Mouse (Mus musculus) small intestine, adult 2 months (tissue): ENCODE results near the gene Mtor. TPM values are rescaled to one million over a fixed set of nuclear protein-coding genes. Genes with fewer than 3 reads are reported as not detected.

Experiments used
- H3K27ac ChIP-seq: fragments of 200-500 bp; 2 replicates; pipeline ENCODE4 v1.5.1; 2012; ENCODE audit warnings: low read depth, low read length, control low read depth, inconsistent platforms; ENCODE audit not compliant: insufficient read depth
- H3K27me3 ChIP-seq: fragments of 200-500 bp; 2 replicates; pipeline ENCODE4 v1.6.1; 2012; ENCODE audit warnings: mild to moderate bottlenecking, moderate library complexity, low read length, inconsistent platforms; ENCODE audit not compliant: control insufficient read depth, insufficient read depth
- H3K36me3 ChIP-seq: fragments of 200-500 bp; 2 replicates; pipeline ENCODE4 v1.6.1; 2012; ENCODE audit warnings: mild to moderate bottlenecking, low read length, control low read depth, inconsistent platforms; ENCODE audit not compliant: control insufficient read depth, insufficient read depth
- H3K4me1 ChIP-seq: fragments of 200-500 bp; 2 replicates; pipeline ENCODE4 v1.6.1; 2012; ENCODE audit warnings: low read length, inconsistent platforms, mixed read lengths; ENCODE audit not compliant: control insufficient read depth, insufficient read depth, insufficient read length
- H3K4me3 ChIP-seq: fragments of 200-500 bp; 2 replicates; pipeline ENCODE4 v1.5.1; 2012; ENCODE audit warnings: low read depth, mild to moderate bottlenecking, control low read depth, inconsistent platforms, low read length, moderate library complexity
- CTCF ChIP-seq: fragments of 200-500 bp; IDR thresholded peaks from 2 replicates; pipeline ENCODE4 v1.5.1; 2012; ENCODE audit warnings: low read depth, mild to moderate bottlenecking, control low read depth, inconsistent platforms, low read length, moderate library complexity, mixed read lengths; ENCODE audit not compliant: insufficient replicate concordance, insufficient read length; ENCODE audit errors: extremely low read depth
- POLR2A ChIP-seq: fragments of 200-500 bp; IDR thresholded peaks from 2 replicates; pipeline ENCODE4 v1.6.1; 2012; ENCODE audit warnings: low read depth, mild to moderate bottlenecking, control low read depth, inconsistent platforms, low read length, moderate library complexity
- WGBS: fragments of 180-500 bp; shearing (Covaris S2); methylation state at CpG from one replicate; pipeline ENCODE4 v1.1.7; 2018; 5-methylcytosine and 5-hydroxymethylcytosine counted together
- polyA plus RNA-seq: library from polyadenylated mRNA; depleted of rRNA; stranded (reverse); fragments of >200 nt; gene quantifications from 2 replicates; pipeline ENCODE4 v1.2.3, GENCODE M21; 2012; rRNA removed

Mtor gene
- 7.6 and 16.0 TPM in 2 replicates for polyA plus RNA-seq

DNA sequence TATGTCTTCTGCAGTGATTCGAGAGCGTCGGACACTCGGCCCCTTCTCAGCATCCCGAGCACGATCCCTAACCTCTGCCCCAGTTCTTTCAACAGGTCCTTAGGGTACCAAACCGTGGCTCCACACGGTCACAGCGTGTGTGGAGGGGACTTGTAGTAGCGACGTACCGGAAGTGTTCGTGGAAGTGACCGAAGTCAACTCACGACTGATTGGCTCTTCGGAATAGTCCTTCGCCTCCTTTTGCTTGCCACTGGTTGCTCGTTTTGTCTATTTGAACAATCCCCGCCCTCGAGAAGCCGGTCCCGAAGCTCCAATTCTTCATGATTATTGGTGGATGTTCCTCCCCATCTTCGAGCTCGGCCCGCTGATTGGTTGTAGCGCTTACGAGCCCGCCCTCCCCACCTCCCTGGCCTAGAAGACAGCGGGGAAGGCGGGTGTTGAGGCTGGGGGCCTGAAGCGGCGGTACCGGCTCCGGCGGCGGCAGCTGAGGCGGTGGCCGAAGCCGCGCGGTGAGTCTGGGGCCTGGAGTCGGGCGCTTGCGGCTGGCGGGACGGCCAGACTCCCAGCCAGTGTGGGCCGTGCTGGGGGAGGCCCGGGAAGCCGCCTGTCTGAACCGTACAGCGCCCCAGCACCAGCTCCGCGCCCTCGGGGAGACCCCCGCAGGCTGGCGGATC, at the start of gene Mtor:
TSS of gene Mtor (plus strand) at position 433 of the 674 bp plus-strand sequence.
- Histone ChIP-seq H3K36me3 (peaks cover 7% of the 10 kb centered on the region), H3K4me1 (peaks cover 7% of the 10 kb centered on the region; the same call in 1 of the 2 replicates), H3K4me3 (peak within 1 kb of the TSS; percentile 83), H3K27me3 (no peaks in the 10 kb centered on the region), H3K27ac (peak within 1 kb of the TSS; percentile 8; the same call in 1 of the 2 replicates)
- no peak for TF ChIP-seq CTCF
- no peak; the same call in 1 of the 2 replicates for TF ChIP-seq POLR2A
- WGBS: under 1% methylated on average over 56 of the region's 56 CpGs

GRCm38 (mm10) chr4:148399437-148400094, 48.8 kb upstream of the Mtor start:
- Histone ChIP-seq H3K36me3 (no peaks in the 10 kb centered on the region), H3K27me3 (peaks cover 16% of the 10 kb centered on the region)
- 65% methylated on average over 9 of the region's 9 CpGs for WGBS

GRCm38 (mm10) chr4:148403402-148403801, 45.0 kb upstream of the Mtor start:
- no peaks in the 10 kb centered on the region for H3K36me3 ChIP-seq
- H3K27ac ChIP-seq: no peak overlapping the region
- no peaks in the 10 kb centered on the region for H3K4me1 ChIP-seq
- H3K4me3 ChIP-seq: no peak overlapping the region
- peaks cover 25% of the 10 kb centered on the region for H3K27me3 ChIP-seq
- TF ChIP-seq CTCF (no peak), POLR2A (no peak)
- WGBS: 18% methylated on average over 12 of the region's 12 CpGs

More at GRCm38 (mm10) chr4:148399437-148400094, 48.8 kb upstream of the Mtor start:
- Histone ChIP-seq H3K4me1 (no peaks in the 10 kb centered on the region), H3K4me3 (no peak overlapping the region), H3K27ac (no peak overlapping the region)
- TF ChIP-seq POLR2A (no peak), CTCF (no peak)

DNA sequence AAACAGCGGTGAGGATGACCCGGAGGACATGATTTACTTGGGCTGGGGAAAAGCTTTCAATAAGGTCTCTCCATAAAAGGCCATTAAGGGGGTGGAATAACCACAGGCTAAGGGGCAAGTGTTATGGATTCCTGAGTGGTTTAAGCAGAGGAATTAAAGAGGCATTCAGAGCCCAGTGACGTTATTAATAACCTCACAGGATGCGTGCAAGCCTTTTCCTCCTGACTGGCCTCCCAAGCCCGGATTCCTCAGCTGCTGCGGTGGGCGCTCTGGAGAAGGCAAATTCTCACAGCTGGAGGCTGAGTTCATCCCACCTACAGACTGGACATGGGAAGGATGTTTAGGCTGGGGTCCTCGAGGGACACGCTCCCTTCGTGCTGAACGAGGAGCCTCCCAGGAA, 43.7 kb upstream of the Mtor start:
- Histone ChIP-seq H3K36me3 (no peaks in the 10 kb centered on the region), H3K4me1 (no peaks in the 10 kb centered on the region), H3K27ac (no peak overlapping the region), H3K27me3 (peaks cover 25% of the 10 kb centered on the region), H3K4me3 (no peak overlapping the region)
- 18% methylated on average over 11 of the region's 11 CpGs for WGBS
- TF ChIP-seq CTCF (no peak), POLR2A (no peak)

- 18% methylated on average over 13 of the region's 13 CpGs for WGBS
- H3K27me3 ChIP-seq: peaks cover 25% of the 10 kb centered on the region
- no peak overlapping the region for H3K4me3 ChIP-seq
- H3K36me3 ChIP-seq: no peaks in the 10 kb centered on the region
- no peaks in the 10 kb centered on the region for H3K4me1 ChIP-seq
- H3K27ac ChIP-seq: no peak overlapping the region
- no peak for TF ChIP-seq CTCF
- TF ChIP-seq POLR2A: no peak
Observed at GRCm38 (mm10) chr4:148405255-148405788, 43.1 kb upstream of the Mtor start.

DNA sequence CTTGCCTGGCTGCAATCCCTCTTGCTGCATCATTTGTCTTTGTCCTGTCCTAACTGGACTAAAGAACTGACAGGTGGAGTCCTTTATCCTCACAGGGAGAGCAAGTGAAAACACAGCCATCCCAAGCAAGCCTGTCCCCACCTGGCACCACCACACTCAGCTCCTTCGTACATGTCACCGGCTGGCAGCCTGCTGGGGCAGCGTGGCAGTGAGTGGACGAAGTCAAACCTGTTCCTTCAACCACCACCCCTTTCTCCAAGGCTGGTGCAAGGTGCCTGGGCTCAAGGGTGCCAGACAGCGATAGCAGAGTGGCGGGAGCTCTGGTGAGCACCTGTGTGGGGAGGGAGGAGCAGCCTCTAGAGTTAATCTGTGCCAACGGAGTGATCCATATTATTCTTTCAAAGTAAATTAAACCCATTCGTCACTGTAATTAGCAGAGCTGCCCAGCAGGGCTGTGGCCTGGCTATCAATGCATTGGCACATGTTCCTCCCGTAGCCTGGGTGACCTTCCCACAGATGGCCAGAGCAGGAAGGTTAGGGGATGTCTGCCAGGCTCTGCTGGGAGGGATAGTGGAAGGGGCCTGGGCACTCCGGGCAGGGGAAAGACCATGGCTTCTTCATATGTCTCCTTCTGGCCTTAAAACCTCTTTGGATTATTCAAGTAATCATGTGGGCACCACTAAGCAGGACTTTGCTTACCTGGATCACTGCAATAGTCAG, 40.0 kb upstream of the Mtor start:
- Histone ChIP-seq H3K4me3 (no peak overlapping the region), H3K27me3 (peaks cover 20% of the 10 kb centered on the region), H3K36me3 (no peaks in the 10 kb centered on the region), H3K4me1 (no peaks in the 10 kb centered on the region), H3K27ac (no peak overlapping the region)
- 63% methylated on average over 10 of the region's 10 CpGs for WGBS
- TF ChIP-seq POLR2A (no peak), CTCF (no peak)

DNA sequence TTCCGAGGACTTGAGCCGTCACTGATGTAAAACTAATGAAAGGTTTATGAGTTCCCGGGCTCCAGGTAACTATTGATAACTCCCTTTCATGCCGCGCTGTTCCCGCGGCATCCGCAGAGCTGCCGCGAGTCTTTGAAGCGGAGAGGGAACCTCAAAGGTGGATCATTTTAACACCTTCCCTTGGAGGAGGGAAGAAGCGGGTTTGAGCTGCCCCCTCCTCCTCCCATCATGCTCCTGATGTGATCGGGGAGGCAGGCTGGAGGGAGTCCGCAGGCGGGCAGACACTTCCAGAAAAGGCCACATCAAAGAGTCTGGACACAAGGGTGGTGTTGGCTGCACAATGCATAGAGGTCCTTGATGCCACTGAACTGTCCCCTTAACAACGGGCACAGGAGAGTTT, 32.8 kb upstream of the Mtor start:
- Histone ChIP-seq H3K4me1 (no peaks in the 10 kb centered on the region), H3K36me3 (no peaks in the 10 kb centered on the region), H3K27me3 (peaks cover 3% of the 10 kb centered on the region), H3K27ac (no peak overlapping the region), H3K4me3 (no peak overlapping the region)
- TF ChIP-seq CTCF (no peak), POLR2A (no peak)
- WGBS: 8% methylated on average over 16 of the region's 16 CpGs
